Mouse (Mus musculus) limb, embryonic 11.5 days (tissue): ENCODE measurements at regions not wholly inside any gene's neighbourhood (a gene's known extent, or its start where the extent isn't known, plus 50 kb on each side); places are given as distances from the start of the nearest gene placed in this dataset.

Source experiments
- ATAC-seq: fragments of 200-750 bp; cut with Nextera tagmentation; 2 replicates; pipeline ENCODE4 v1.8.0; 2017; ENCODE audit warnings: low read depth; ENCODE audit not compliant: insufficient number of reproducible peaks, low FRiP score, low TSS enrichment
- DNase-seq: peaks from one replicate; pipeline ENCODE4 v3.0.0-alpha.2; 2015; ENCODE audit warnings: low spot score
- H3K27ac ChIP-seq: fragments of 300-500 bp; sonication (generic); replicated peaks from 2 replicates; pipeline ENCODE4 v1.5.1; 2014; ENCODE audit warnings: low read depth, mild to moderate bottlenecking, low read length
- H3K27me3 ChIP-seq: fragments of 300-500 bp; sonication (generic); 2 replicates; pipeline ENCODE4 v1.6.1; 2014; ENCODE audit warnings: mild to moderate bottlenecking, low read length, mixed read lengths; ENCODE audit not compliant: control insufficient read depth, insufficient read depth
- H3K36me3 ChIP-seq: fragments of 300-500 bp; sonication (generic); 2 replicates; pipeline ENCODE4 v1.6.1; 2014; ENCODE audit warnings: mild to moderate bottlenecking, low read length, moderate library complexity, mixed read lengths; ENCODE audit not compliant: control insufficient read depth, insufficient read depth
- H3K4me1 ChIP-seq: fragments of 300-500 bp; sonication (generic); 2 replicates; pipeline ENCODE4 v1.6.1; 2014; ENCODE audit warnings: low read length, mixed read lengths; ENCODE audit not compliant: control insufficient read depth, insufficient read depth
- H3K4me2 ChIP-seq: fragments of 300-500 bp; sonication (generic); 2 replicates; pipeline ENCODE4 v1.6.1; 2014; ENCODE audit warnings: low read depth, mild to moderate bottlenecking, moderate library complexity; ENCODE audit not compliant: severe bottlenecking
- H3K4me3 ChIP-seq: fragments of 300-500 bp; sonication (generic); 2 replicates; pipeline ENCODE4 v1.5.1; 2014; ENCODE audit warnings: low read depth, low read length
- H3K9ac ChIP-seq: fragments of 300-500 bp; sonication (generic); 2 replicates; pipeline ENCODE4 v1.6.1; 2014; ENCODE audit warnings: mild to moderate bottlenecking, low read length
- H3K9me3 ChIP-seq: fragments of 300-500 bp; sonication (generic); 2 replicates; pipeline ENCODE4 v1.6.1; 2016; ENCODE audit warnings: low read length; ENCODE audit not compliant: control insufficient read depth
- WGBS: fragments of 180-500 bp; shearing (Covaris S2); extraction: QIAGEN DNeasy Blood & Tissue Kit; methylation state at CpG from one replicate; pipeline ENCODE4 v1.1.7; 2014; 5-methylcytosine and 5-hydroxymethylcytosine counted together

DNA sequence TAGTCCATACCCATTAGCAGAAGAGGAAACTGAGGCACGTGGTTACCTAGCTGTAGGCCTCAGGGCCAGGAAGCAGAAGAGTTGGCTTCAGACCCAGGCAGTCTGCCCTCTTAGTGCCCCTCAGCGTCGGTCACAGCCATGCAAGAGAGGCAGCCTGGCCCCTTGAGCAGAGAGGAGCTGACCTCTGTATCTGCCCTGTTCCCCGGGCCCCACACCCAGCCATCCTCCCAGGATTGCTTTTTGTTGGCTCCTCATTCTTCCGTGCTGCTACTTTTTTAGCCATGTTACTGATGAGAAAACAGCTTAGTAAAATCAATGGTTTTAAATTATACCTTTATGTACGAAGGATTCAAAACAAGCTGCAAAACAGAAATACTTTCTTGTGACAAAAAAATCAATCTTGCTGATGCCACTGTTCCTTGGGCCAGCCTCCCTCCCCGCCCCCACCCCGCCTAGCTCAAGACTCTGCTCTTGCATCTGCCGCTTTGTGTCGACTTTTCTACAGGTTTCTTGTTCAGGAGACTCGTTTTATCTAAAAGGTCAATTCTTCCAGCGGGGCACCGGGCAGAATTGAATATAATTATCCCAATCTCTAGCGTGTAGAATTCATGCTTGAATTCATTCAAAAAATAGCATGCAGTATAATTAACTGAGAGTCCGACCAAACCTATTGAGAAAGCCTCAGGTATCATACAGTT, 70.8 kb downstream of the Sall1 start:
- no peaks in the 10 kb centered on the region for H3K36me3 ChIP-seq
- H3K9me3 ChIP-seq = no peaks in the 10 kb centered on the region
- ATAC-seq (no peak), DNase-seq (no peak)
- no peak overlapping the region for H3K27ac ChIP-seq
- no peaks in the 10 kb centered on the region for H3K4me1 ChIP-seq
- no peaks in the 10 kb centered on the region for H3K27me3 ChIP-seq
- no peak overlapping the region for H3K9ac ChIP-seq
- WGBS = 69% methylated on average over 15 of the region's 15 CpGs
- no peak overlapping the region for H3K4me3 ChIP-seq
- H3K4me2 ChIP-seq = no peak overlapping the region

- no peaks in the 10 kb centered on the region for H3K36me3 ChIP-seq
- no peaks in the 10 kb centered on the region for H3K27me3 ChIP-seq
- no peak overlapping the region for H3K4me3 ChIP-seq
- H3K9me3 ChIP-seq = peaks cover 2% of the 10 kb centered on the region; the same call in 1 of the 2 replicates
- no peak overlapping the region for H3K27ac ChIP-seq
- H3K4me2 ChIP-seq = no peak overlapping the region
- ATAC-seq = no peak
- no peak for DNase-seq
- H3K4me1 ChIP-seq = no peaks in the 10 kb centered on the region
- no peak overlapping the region for H3K9ac ChIP-seq
Observed at GRCm38 (mm10) chr8:88958843-88959242, 85.1 kb downstream of the Sall1 start.

GRCm38 (mm10) chr8:88953178-88953577, 90.8 kb downstream of the Sall1 start:
- Histone ChIP-seq H3K4me2 (no peak overlapping the region), H3K9me3 (peaks cover 2% of the 10 kb centered on the region; the same call in 1 of the 2 replicates), H3K27me3 (no peaks in the 10 kb centered on the region), H3K27ac (no peak overlapping the region), H3K9ac (no peak overlapping the region), H3K4me1 (no peaks in the 10 kb centered on the region), H3K36me3 (no peaks in the 10 kb centered on the region), H3K4me3 (no peak overlapping the region)
- DNase-seq (no peak), ATAC-seq (no peak)
- 64% methylated on average over 2 of the region's 2 CpGs for WGBS

DNA sequence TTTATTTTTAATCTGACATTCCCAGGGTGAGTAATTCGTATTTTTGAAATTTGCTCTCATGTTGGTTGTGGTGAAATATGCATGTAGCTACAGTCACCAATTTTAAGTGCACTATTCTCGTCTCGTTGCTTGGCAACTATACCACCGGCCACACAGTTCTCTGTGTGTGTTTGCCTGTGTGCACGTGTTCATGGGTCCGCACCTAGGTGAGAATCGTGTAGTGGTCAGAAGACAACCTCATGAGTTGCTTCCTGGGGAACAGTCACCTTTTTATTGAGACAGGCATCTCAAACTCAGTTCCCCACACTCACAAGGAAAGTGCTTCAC, 92.2 kb downstream of the Sall1 start:
- H3K36me3 ChIP-seq = no peaks in the 10 kb centered on the region
- H3K4me2 ChIP-seq = no peak overlapping the region
- H3K27me3 ChIP-seq = no peaks in the 10 kb centered on the region
- no peak overlapping the region for H3K4me3 ChIP-seq
- WGBS = 90% methylated on average over 7 of the region's 7 CpGs
- DNase-seq = no peak
- no peak overlapping the region for H3K27ac ChIP-seq
- H3K4me1 ChIP-seq = no peaks in the 10 kb centered on the region
- ATAC-seq = no peak
- H3K9me3 ChIP-seq = peaks cover 1% of the 10 kb centered on the region; the same call in 1 of the 2 replicates
- no peak overlapping the region for H3K9ac ChIP-seq

DNA sequence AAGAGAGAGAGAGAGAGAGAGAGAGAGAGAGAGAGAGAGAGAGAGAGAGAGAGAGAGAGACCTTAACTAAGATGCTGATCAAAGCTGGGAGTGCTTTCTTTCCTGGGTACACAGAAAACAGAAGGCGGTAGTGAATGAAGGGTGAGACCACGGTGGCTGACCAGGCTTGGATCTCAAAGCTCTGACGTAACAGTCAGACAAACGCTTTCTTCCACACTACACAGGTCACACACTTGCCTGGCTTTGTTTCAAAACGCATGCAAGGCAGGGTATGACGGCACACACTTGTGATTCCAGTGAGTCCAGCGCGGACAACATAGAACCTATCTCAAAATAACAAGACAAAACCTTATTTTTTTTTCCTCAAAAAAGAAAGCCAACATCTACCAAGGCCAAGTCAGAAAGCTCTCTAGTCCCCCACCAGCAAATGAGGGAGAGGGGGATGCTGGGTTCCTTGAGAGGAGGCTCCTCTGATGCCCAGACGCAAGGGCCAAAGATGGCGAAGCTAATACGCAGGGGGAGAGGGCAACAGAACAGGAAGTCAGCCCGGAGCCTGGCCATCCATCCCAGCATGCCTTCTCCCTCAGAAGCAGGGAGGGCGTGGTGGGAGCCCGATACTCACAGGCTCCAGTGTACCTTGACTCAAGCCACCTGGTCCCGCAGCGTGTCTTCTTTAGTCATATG, 92.7 kb downstream of the Sall1 start:
- no peaks in the 10 kb centered on the region for H3K36me3 ChIP-seq
- H3K4me3 ChIP-seq = no peak overlapping the region
- ATAC-seq = no peak

DNA sequence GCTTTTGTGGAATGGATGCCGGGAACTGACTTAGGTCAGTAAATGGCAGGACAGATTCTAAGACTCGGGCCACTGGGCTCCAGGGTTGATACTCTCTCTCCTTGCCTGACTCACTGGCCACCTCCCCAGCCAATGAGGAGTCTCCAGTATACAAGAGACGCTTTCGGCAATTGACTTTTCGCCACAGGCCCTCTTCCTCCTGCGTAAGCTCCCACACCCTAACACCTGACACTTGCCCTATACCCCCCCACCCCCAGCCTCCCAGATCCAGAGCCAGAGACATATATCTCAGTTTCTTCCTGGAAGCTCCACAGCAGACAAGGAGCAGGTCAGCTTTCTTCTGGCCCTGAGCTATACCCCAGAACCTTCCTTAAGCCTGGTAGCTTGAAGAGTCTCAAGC, 94.0 kb downstream of the Sall1 start:
- Histone ChIP-seq H3K4me3 (no peak overlapping the region), H3K4me2 (no peak overlapping the region), H3K9ac (no peak overlapping the region), H3K4me1 (no peaks in the 10 kb centered on the region), H3K27me3 (no peaks in the 10 kb centered on the region), H3K36me3 (no peaks in the 10 kb centered on the region), H3K27ac (no peak overlapping the region), H3K9me3 (no peaks in the 10 kb centered on the region)
- 95% methylated on average over 6 of the region's 6 CpGs for WGBS
- DNase-seq (no peak), ATAC-seq (no peak)

More for the DNA sequence above, 92.7 kb downstream of the Sall1 start:
- 90% methylated on average over 16 of the region's 16 CpGs for WGBS
- no peak for DNase-seq
- no peaks in the 10 kb centered on the region for H3K4me1 ChIP-seq
- H3K27me3 ChIP-seq = no peaks in the 10 kb centered on the region
- H3K9me3 ChIP-seq = no peaks in the 10 kb centered on the region
- no peak overlapping the region for H3K4me2 ChIP-seq
- no peak overlapping the region for H3K27ac ChIP-seq
- no peak overlapping the region for H3K9ac ChIP-seq

- WGBS = 84% methylated on average over 16 of the region's 16 CpGs
- H3K9me3 ChIP-seq = no peaks in the 10 kb centered on the region
Observed at GRCm38 (mm10) chr8:88948981-88949380, 95.0 kb downstream of the Sall1 start.

GRCm38 (mm10) chr8:88948328-88948727, 95.6 kb downstream of the Sall1 start:
- no peak overlapping the region for H3K4me3 ChIP-seq
- no peak overlapping the region for H3K4me2 ChIP-seq
- no peak overlapping the region for H3K27ac ChIP-seq
- H3K9me3 ChIP-seq = no peaks in the 10 kb centered on the region
- H3K36me3 ChIP-seq = no peaks in the 10 kb centered on the region
- no peak for ATAC-seq
- no peaks in the 10 kb centered on the region for H3K4me1 ChIP-seq
- 73% methylated on average over 6 of the region's 6 CpGs for WGBS
- no peak overlapping the region for H3K9ac ChIP-seq
- no peaks in the 10 kb centered on the region for H3K27me3 ChIP-seq
- DNase-seq = no peak

More at GRCm38 (mm10) chr8:88948981-88949380, 95.0 kb downstream of the Sall1 start:
- Histone ChIP-seq H3K36me3 (no peaks in the 10 kb centered on the region), H3K9ac (no peak overlapping the region), H3K4me1 (no peaks in the 10 kb centered on the region), H3K4me2 (no peak overlapping the region), H3K27ac (no peak overlapping the region), H3K27me3 (no peaks in the 10 kb centered on the region), H3K4me3 (no peak overlapping the region)
- DNase-seq = no peak
- ATAC-seq = no peak
